Mouse (Mus musculus): ENCODE data around the gene Kalrn.
A peak's percentile ranks its signal among the peaks of the same experiment; 100 is the strongest.

Gene Kalrn

GRCm38 (mm10) chr16:34036327-34037047 lies 536.8 kb downstream of the Kalrn start:
- DNase-seq (ENCODE audit: low read depth), result no peak

DNA sequence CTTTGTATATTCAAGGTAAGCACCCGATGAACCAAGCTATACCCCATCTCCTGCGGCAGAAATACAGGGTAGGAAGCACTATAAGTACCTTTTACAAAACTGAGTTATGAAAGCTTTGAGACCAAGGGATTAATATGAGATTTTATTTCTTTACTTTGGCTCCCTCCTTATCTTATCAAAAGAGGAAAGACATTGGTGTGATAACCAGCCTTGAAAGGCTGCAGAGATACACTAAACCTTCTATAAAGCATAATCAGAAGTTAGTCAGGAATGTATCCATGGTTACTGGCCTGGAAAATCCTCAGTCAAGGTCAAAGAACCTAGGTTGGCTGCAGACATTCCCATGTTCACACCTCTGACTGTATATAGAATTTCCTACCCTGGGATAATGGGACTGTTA lies 537.6 kb downstream of the Kalrn start:
- no peak for DNase-seq (ENCODE audit: low read depth)

- DNase-seq (ENCODE audit: low read depth), result no peak
These were observed 539.1 kb downstream of the Kalrn start for GRCm38 (mm10) chr16:34034267-34034666.

DNA sequence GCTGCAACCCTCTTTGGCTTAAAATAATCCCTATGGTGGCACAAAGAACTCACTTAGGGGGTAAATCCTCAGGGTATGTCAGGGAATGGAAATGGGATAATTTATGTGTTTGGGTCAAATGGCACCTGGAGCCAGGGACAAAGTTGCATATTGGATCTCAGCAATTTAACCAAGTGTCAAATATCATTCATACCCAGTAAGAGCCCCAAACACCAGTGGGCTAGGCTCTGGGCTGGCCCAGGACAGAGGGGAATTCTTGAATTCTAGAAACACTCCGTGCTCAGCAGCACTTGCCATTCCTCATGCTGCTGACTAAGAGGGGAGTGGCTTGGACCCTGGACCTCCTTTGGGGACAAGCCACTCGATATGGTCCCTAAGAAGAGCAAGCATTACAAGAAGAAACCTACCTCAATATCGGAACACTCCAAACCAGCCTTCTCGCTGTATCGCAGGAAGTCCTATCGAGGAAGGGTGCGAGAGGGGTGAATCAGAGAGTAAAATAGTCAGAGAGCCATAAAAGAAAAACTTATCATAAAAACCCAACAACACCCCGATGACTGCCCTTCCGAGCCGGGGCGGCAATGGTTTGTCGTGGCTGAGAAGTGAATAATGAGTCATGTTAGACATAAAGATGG lies 541.2 kb downstream of the Kalrn start:
- DNase-seq (ENCODE audit: low read depth), result no peak

DNA sequence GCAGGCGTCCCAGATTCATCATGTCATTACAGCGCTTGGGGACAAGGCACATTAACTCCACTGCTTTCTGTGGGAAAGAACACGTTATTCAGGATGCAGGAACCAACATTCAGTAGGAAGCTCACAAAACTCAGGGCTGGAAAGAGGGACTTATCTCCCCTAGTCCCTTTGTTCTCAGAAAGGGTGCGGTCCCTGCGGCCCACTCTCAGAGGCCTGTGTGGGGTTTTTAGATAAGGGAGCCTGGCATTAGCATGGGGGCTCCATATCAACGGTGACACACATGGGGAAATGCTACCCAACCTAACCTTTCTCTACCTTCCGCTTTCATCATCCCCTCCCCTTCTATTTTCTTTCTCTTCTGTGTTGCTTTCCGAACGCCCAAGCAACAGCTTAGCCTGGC lies 541.8 kb downstream of the Kalrn start:
- DNase-seq (ENCODE audit: low read depth), result no peak

GRCm38 (mm10) chr16:34030379-34030778 lies 543.0 kb downstream of the Kalrn start:
- DNase-seq (ENCODE audit: low read depth), result no peak

- no peak for DNase-seq (ENCODE audit: low read depth)
These were observed 543.5 kb downstream of the Kalrn start for GRCm38 (mm10) chr16:34029790-34030189.

DNA sequence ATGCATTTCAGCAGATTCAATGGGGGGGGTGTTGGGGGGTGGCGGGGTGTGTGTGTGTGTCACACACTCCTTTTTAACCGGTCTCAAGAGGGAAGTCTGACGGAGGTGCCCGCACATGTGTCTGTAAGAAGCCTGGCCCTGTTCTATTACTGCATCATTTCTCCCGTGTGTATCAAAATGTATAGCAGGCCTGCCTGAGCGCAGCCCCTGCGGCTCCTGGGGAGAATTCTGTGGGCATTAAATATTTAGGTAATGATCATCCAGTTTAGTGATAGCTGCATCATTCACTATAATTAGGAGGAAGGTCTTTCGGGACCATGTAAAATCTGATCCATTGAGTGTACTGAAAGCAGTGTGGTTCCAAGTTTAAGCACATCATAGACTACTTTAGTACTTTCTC lies 556.1 kb downstream of the Kalrn start:
- DNase-seq (ENCODE audit: low read depth), result no peak

DNA sequence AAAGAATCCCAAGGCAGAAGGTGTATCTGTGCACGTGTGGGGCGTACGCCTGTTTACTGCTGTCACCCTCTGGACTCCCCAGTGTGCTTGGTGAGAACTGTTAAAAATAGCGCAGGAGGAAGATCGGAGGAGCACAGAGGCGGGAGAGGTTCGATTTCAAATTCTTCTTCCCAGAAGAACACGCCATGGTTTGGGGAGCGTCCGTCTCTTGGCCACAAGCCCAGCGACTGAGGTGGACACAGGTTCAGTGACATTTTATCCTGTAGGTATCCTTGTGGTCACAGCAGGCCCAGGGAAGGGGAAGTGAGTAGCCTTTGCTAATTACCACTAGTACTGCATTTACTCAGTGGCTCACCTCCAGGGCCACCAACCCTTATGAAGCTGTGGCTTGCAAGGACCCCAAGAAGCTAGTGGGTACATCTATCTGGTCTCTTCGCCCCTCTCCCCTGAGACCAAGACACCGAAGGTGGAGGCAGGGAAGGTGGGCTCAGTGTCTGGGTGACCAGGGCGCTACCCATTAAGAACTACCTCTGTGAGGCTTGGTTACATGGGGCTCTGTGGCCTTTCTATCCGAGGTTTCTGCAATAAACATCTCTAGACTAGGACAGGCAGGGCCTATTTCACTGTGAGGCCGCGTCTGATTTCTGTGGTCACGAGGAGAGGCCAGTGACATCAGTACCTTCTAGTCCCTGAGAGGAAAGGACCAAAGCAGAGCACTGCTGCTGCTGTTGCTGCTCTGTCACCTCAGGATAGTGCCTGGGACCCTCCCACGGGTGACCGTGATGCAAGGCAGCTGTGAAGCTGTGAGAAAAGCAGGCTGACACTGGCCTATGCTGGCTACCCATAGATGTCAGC lies 561.1 kb downstream of the Kalrn start:
- DNase-seq (ENCODE audit: low read depth), result no peak

DNA sequence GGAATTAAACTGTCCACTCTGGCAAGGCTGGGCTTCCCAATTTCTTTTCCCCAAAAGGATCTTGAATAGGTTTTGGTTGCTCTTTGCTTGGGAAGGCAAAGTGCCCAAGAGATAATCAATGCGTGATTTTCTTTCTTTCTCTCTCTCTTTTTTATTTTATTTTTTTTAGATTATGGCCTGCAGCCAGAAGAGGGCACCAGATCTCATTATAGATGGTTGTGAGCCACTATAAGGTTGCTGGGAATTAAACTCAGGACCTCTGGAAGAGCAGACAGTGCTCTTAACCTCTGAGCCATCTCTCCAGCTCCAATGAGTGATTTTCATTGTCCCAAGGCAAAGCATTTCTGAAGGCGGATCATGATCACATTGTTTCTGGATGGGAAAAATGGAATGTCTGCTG lies 563.8 kb downstream of the Kalrn start:
- no peak for DNase-seq (ENCODE audit: low read depth)

DNA sequence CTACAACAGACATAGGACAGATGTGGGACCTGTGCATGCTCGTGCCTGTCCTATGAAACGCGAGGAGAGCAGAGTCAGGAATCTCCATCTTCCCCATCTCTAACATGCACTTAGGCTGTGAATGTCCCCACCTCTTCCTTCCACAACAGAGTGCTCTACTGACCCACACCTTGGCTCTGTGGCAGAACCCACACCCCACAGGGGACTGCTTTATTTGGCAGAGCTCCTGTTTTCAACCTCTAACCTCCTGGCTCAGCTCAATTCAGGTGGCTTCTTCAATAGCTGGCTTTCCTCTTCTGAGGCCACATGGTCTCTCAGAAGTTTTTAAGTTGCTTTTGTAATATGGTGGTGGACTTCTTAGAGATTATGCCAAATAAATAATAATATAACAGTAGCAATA lies 567.3 kb downstream of the Kalrn start:
- no peak for DNase-seq (ENCODE audit: low read depth)

DNA sequence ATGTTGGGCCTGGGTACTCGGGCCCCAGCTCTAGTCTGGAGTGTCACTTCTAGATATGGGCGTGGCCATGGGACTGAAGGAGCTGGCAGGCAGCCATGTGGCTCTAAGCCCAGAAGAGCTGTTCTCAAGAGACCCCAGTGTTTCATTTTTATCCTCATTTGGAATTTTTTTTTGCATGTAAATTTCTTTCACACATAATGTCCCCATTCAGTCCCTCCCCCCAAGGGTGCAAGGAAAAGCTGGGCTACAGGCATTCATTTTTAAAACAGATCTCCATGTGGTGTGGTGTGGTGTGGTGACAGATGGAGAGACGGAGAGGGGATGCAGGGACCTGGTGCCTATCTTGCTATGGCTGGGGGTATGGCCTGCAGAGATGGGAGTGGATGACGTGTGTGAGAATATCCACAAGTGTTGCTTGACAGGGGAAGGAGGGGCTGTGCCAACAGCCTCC lies 569.2 kb downstream of the Kalrn start:
- no peak for DNase-seq (ENCODE audit: low read depth)

DNA sequence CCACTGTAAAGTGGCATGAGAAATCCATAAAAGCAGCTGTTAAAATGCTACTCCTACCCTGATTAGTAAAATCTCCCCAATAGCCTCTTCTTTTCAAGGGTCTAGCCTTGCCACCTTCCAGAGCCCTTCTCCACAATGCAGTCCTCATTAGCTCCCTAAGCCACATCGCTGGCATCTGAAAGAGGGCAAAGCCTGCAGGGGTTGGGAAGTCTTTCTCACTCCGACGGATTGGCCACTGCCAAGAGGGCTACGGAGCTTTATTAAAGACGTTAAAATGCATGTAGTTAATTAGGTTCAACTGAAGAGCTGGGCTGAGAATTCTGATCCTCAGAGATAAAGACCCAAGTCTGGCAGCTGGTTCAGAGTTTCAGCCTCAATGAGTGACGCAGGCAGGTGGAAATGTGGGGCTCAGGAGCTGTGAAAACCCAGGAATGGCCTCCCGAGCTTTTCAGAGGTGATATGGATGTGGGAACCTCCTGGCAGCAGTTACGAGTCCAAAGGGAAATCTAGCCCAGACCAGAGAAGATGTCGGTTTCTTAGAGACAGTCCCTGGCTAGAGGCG lies 569.7 kb downstream of the Kalrn start:
- no peak for DNase-seq (ENCODE audit: low read depth)

- no peak for DNase-seq (ENCODE audit: low read depth)
These were observed 572.6 kb downstream of the Kalrn start for GRCm38 (mm10) chr16:34000715-34001114.

- peak; percentile 43 for DNase-seq (ENCODE audit: low read depth)
These were observed 573.9 kb downstream of the Kalrn start for GRCm38 (mm10) chr16:33999388-33999787.

DNA sequence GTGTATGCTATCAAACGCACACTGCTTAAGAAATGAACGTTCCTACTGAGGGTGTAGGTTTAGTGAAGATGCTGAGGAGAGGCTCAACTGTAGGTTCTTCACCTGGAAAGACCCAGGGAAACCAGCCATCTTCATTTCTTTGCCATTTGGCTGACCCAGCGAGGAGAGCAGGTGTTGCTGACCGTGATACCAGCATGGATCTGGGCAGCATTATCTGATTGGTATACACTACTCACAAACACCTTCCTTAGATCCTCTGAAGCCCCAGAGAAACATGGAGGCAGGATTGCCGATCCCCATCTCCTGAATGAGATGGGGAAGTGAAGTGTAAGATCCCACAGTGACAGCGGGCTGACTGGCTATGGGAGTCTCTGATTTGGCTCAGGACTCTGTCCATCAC lies 575.3 kb downstream of the Kalrn start:
- no peak for DNase-seq (ENCODE audit: low read depth)

GRCm38 (mm10) chr16:33996030-33996429 lies 577.3 kb downstream of the Kalrn start:
- peak; percentile 80 for DNase-seq (ENCODE audit: low read depth)

- no peak for DNase-seq (ENCODE audit: low read depth)
These were observed 577.8 kb downstream of the Kalrn start for GRCm38 (mm10) chr16:33995496-33995895.

- no peak for DNase-seq (ENCODE audit: low read depth)
These were observed 579.0 kb downstream of the Kalrn start for GRCm38 (mm10) chr16:33994321-33994720.

DNA sequence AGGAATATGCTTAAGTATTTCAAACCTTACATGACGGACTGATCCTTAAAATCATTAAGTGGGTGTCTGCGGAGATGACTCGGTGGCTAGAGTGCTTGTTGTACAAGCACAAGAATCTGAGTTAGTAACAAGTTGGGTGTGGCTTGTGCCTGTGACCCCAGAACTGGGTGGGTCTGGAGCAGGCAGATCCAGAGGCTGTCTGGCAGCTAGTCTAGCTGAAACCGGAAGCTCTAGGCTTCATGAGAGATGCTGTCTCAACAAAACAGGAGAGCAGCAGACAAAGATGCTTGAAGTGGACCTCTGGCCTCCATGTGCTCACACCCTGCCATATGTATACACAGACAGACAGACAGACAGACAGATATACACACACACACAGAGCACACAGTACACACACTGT lies 582.6 kb downstream of the Kalrn start:
- DNase-seq (ENCODE audit: low read depth), result no peak

DNA sequence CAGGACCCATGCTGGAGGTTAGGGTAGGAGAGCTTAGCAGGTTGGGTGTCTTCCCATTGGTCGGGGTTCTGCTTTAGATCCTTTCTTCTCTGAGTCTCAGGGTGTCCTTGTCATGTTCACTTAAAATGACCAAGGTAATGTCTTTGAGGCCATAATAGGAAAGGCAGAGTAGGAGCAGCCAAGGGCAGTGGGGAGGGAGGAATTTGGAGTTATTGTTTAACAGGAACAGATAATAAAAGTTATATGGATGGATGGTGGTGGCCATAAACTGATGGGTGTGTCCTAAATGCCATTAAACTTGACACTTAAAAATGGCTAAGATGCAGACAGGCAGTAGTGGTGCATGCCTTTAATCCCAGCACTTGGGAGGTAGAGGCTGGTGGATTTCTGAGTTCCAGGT lies 584.2 kb downstream of the Kalrn start:
- DNase-seq (ENCODE audit: low read depth), result no peak

DNA sequence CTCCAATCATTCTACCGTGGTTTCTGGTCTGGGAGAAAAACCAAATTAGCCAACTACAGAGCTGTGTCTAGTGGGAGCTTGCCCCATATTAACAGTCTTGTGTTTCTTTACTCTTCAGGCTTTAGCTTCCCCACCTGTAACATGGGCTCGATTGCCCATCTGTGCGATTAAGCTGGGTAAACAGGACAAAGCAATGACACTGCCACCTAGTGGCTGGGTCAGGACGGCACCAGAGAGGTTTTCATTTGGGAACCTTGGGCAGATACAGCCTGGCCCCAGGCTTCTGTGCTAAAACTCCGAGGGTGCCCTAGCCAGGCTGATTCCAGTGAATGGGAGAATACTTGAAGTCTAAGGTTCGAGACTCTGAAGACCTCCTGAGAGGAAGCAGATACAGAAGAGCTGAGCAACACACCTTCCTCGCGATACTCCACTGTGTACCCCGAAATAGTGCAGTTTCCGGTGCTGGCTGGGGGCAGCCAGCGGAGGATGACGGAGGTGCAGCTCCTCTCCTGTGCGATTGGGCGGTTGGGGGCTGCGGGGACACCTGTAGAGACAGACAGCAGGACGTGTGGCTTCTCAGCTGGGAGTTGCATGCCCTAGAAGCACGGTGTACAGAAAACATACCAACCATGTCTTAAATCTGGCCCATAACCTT lies 584.8 kb downstream of the Kalrn start:
- DNase-seq (ENCODE audit: low read depth), result peak; percentile 81

All from naive thymus-derived CD4-positive, alpha-beta T cell, adult 2 months (primary cell).